Mouse (Mus musculus) inflammation-experienced regulatory T-cells (primary cell): ENCODE data around the gene Treh. TPM values are rescaled to one million over a fixed set of nuclear protein-coding genes. Genes with fewer than 3 reads are reported as not detected.

ENCODE experiments used
- polyA plus RNA-seq, 2 experiments: library from polyadenylated mRNA; unstranded; fragments of 100-300 nt; shearing (Covaris generic); gene quantifications; one replicate each; pipeline ENCODE4 v1.2.1; 2017

Gene Treh
- polyA plus RNA-seq = under 1 TPM; 0.31 to 0.53 TPM

GRCm38 (mm10) chr9:44673005-44673404 lies at the start of gene Treh:
TSS of gene Treh (plus strand) at chr9:44673233.

GRCm38 (mm10) chr9:44734524-44735494 lies 61.8 kb downstream of the Treh start, which contains the start of gene Phldb1:
TSS of gene Phldb1 (minus strand) at chr9:44735198.

Other genes starting within 250 kb of the Treh start
- under 1 TPM in 1 of 2 experiments, not detected in 1; 0.15 TPM for gene Foxr1, start 232.1 kb upstream of the Treh start, polyA plus RNA-seq
- gene Upk2, start 218.3 kb upstream of the Treh start, polyA plus RNA-seq = under 1 TPM in 1 of 2 experiments, not detected in 1; 0.70 TPM
- 10 to 100 TPM; 20.6 to 24.6 TPM for gene Bcl9l, start 190.4 kb upstream of the Treh start, polyA plus RNA-seq
- gene Cxcr5, start 111.4 kb upstream of the Treh start, polyA plus RNA-seq = 10 to 100 TPM in 1 of 2 experiments, 1 to 10 TPM in 1; 7.7 to 67.4 TPM
- gene Ddx6, start 68.3 kb upstream of the Treh start, polyA plus RNA-seq = 10 to 100 TPM; 25.6 to 34.3 TPM
- 1 to 10 TPM; 1.1 to 5.8 TPM for gene Phldb1, start 62.0 kb downstream of the Treh start, polyA plus RNA-seq
- 100 to 1,000 TPM; 131 to 156 TPM for gene Arcn1, start 94.6 kb downstream of the Treh start, polyA plus RNA-seq
- 10 to 100 TPM; 34.2 to 47.8 TPM for gene Ift46, start 94.7 kb downstream of the Treh start, polyA plus RNA-seq
- gene Tmem25, start 126.1 kb downstream of the Treh start, polyA plus RNA-seq = 1 to 10 TPM in 1 of 2 experiments, under 1 TPM in 1; 0.19 to 2.1 TPM
- not detected for gene Ttc36, start 129.8 kb downstream of the Treh start, polyA plus RNA-seq
- gene Kmt2a, start 208.1 kb downstream of the Treh start, polyA plus RNA-seq = 10 to 100 TPM; 62.9 to 84.1 TPM
- 100 to 1,000 TPM; 295 to 303 TPM for gene Atp5l, start 247.5 kb downstream of the Treh start, polyA plus RNA-seq